Mouse (Mus musculus) kidney, adult 11 months (tissue): ENCODE measurements at regions not wholly inside any gene's neighbourhood (a gene's known extent, or its start where the extent isn't known, plus 50 kb on each side); places are given as distances from the start of the nearest gene placed in this dataset.

Source experiments
- DNase-seq: peaks from one replicate; pipeline ENCODE4 v3.0.0; 2022

DNA sequence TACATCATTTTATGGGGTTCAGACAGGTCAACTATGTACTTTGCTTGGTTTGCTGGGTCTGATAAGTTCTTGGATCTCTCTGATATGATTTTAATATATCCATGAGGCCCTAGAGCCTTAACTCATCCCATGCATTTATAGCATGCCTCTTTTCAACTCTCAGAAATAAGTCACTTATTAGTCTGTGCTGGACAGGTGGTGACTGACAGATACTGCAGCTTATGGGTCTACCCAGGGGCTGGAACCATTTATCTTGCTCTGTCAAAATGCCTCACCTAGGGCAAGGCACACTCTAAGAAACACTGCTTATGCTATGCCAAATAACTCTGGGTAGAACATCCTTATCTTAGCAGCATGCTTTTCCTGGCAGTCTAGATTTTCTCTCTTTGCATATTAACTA lies 225.6 kb downstream of the Mbnl1 start:
- no peak for DNase-seq

DNA sequence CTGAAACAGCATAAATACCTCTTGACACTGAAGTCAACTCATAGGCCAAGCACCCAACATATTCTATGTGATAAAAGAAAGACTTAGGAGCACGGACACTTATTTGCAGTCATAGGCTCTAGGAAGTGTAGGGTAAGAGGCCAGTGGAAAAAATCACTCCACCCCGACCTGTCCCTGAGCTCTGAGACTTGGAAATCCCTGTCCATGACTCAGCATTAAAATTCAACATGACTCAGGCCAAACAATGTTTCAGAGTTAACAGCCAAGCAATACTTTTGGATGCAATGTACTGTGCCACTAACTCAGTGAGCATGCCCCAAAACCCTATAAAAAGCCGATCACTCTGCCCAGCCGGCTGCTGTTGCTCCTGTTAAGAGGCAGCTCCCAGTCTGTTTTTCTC lies 234.5 kb downstream of the Mbnl1 start:
- DNase-seq = no peak

DNA sequence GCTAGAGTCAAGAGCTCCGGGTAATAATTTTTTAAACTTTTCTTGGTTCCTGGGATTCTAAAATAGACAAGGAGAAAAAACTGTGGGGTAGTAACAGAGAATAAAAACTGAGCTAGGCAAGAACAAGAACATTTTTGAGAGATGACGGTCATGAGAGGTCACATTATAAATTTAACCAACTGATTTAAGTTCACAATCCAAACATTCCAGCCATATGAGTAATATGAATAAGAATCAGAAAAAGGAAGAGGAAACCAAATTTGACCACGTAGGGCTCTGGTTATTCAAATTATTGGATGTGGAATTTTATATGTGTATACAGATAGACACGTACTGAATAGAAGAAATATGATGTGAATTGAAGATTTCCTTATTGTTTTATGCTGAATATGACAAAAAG lies 240.3 kb downstream of the Mbnl1 start:
- no peak for DNase-seq

DNA sequence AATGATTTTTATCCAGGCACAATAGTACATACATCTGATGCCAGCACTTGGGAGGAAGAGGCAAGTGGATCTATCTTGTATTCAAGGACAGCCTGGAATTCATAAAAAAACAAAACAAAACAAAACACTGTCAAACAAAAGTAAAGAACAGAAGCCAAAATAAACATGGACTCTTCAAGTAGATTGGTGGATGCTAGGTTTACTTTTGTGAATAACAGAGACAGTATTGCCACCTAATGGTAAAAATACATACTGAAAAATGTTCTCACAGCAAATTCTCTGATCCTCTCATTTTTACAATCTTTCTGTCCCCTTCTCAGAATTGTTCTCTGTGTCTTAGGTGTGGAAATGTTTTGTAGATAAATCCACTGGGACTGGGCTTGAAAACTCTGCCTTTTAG lies 247.7 kb downstream of the Mbnl1 start:
- DNase-seq = no peak

DNA sequence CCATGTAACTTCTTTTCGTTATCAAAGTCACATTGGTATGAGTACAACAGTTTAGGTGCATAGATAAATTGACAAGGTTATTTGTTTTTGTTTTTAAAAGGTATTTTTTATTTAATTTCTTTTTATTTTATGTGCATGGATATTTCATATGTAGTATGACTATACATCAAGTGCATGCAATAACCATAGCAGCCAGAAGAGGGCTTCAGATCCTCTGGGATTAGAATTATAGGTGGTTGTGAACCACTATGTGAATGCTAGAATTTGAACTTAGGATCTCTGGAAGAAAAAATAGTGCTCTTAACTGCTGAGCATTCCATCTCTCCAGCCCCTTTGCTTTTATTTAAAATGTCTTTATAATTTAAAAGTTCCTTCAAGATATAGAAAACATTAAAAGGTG lies 258.7 kb downstream of the Mbnl1 start:
- no peak for DNase-seq

DNA sequence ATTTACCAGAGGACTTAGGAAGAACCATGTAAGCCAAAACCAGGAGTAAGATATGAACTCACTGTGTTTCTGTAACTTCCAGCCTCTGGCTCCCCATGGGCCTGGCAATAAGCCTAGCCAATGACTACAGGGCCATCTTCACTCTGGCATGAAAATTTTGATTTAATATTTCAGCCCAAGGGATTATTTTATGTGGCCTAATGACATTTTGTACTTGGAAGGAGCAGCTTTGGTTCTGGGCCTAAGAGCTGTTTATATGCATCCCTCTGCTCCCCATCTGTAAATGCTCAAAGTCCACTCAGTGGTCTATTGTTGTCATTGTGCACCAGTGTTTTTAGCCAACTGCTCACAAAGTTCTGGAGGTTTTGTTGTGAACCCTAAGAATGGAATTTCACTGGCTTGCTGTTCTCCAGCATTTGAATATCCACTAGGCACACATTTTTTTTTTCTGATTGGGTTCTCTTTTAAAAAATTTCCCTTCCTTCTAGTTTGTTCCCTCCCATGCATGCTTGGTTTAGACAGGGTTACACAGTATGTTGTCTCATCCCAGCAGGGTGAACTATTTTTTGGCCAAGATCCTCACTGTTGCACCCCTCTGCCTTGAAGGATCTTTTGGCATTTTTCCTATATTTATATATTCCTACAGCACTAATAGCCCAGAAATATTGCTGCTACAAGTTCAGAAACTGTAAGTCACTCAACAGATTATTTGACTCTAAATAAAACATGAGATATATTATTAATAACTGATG lies 261.9 kb upstream of the P2ry1 start:
- DNase-seq = peak; percentile 32

DNA sequence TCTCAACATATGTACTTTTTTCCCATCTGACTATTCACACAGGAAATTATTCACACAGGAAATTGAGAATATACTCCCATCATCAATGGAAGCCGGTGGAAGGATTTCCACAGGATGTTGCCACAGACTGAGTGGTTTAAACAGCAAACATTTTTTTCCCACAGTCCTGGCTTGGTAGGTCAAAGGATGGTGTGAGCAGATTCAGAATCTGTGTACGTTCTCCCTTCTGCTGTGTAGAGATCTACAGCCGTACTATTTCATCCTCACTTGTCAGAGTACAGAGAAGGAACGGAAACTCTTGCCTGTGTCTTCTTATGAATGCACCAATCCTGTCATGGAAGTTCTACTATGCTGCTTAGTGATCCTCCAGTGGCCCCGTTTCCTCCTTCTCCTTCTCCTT lies 261.2 kb upstream of the P2ry1 start:
- no peak for DNase-seq

DNA sequence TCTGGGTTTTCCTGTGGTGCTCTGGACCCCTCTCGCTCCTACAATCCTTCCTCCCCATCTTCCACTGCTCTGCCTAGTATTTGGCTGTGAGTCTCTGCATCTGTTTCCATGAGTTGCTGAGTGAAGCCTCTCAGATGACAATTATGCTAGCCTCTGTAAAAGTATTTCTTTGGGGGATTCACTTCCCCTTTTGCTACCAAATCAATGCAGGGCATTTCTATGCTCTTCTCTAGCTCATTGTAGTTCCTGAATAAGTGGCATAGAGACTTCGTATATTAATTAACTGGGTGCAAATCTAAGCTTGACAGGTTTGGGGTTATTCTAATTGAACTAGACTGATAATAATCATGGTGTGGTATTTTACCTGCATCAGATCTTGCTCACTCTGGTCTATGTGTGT lies 260.4 kb upstream of the P2ry1 start:
- DNase-seq = no peak

DNA sequence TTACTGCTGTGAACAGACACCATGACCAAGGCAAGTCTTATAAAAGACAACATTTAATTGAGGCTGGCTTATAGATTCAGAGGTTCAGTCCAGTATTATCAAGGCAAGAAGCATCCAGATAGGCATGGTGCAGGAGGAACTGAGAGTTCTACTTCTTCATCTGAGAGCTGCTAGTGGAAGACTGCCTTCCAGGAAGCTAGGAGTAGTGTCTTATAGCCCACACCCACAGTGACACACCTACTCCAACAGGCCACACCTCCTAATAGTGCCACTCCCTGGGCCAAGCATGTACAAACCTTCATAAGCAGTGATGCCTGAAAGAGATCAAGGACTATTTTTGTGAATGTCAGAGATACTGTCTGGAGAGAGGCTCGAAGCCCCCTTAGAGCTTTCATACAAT lies 257.5 kb upstream of the P2ry1 start:
- no peak for DNase-seq

DNA sequence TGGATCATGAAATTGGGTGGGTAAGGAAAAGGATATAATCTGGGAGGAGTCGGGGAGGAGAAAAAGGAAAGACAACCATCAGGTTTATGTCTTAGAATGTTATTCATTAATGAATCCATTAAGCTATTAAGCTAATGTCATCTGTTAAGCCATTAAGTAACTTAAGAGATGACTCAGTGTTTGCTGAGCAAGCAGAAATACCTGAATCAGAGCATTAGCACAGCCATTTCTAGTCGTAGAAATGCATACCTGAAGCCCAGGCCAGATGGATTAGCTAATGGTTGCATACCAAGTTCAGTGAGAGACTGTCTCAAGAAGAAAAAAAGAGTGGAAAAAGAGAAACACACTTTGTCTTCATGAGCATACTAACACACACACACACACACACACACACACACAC lies 244.0 kb upstream of the P2ry1 start:
- no peak for DNase-seq

DNA sequence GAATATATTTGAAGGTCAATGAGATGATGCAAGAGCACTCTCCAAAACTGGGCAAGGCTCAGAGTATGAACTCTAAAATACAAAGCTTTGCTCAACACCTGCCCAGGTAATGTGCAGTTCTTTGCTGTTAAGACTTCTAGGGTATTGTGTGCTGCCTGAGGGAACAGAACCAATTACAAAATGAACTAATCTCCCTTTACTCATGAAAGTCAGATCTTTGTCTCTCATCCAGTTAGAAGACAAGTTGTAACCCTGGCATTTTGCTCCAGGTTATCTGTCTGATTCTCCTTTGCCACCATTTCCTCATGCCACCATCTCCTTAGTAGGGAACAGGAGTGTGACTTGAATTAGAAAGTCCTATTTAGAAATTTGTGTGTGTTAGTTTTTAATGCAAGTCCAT lies 243.5 kb upstream of the P2ry1 start:
- no peak for DNase-seq

DNA sequence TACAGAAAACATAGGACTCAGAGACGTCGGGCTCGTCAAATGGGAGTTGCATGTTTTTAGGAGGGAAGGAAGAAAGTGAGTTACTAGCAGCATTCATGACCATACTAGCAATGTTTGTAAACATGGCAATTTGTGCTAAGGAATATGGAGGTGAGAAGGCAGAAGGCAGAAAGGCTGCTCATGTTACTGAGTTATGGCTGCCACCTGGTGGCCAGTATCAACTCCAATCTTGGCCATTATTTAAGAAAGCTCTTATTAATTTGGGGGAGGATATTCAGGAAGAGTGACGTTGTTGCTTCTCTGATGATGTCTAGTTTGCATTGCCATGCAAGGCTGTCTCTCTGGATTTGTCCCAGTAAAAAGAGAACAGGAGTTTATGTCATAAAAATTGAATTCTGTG lies 239.7 kb upstream of the P2ry1 start:
- DNase-seq = peak; percentile 27

DNA sequence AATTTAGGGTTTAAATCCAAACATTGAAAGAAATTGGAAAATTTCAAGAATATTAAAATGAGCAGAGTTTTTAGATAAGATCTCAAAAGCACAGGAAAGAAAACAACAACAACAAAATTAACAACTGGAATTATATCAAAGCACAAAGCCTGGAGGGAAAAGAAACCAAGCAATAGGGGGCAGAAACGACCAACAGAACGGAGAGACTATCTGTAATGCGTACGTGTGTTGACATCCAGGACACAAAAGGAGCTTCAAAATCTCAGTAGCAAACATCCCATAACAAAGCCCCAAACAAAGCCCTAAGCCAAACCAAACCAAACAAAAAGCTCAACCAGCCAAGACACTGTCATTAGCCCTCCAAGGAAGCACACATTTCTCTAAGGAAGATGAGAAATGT lies 237.5 kb upstream of the P2ry1 start:
- DNase-seq = no peak

DNA sequence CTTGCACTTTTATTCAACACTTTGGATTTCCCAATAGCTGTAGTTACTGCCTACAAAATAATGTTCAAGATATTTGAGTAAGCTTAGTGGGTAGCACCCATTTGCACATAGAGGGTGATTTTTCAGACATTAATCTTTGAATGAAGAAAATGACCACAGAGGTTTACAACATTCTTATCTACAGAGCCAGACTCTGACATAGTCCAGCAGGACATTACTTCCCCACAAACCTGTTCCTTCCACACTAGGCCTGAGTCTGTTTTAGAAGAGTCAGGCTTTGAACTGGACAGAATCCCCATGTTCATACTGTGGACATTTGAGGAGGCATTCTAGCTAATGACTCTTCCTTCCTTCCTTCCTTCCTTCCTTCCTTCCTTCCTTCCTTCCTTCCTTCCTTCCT lies 233.6 kb upstream of the P2ry1 start:
- no peak for DNase-seq

DNA sequence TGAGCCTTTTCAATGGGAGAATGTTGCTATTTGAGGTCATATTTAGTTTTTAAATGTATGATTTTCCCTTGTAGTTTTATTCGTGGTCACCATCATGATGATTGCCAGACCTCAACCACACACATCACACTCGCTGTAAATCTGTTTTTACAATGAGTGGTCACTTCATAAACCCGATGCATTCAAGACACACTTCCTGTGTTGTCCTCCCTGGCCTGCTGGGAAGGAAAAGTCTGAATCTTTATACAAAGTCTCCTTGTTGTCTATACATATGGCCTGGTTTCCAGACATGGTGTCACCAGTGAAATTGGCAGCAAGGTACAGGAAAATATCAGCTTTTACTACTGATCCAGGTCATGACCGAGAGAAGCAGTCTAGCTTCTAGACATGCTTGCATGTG lies 230.7 kb upstream of the P2ry1 start:
- no peak for DNase-seq

DNA sequence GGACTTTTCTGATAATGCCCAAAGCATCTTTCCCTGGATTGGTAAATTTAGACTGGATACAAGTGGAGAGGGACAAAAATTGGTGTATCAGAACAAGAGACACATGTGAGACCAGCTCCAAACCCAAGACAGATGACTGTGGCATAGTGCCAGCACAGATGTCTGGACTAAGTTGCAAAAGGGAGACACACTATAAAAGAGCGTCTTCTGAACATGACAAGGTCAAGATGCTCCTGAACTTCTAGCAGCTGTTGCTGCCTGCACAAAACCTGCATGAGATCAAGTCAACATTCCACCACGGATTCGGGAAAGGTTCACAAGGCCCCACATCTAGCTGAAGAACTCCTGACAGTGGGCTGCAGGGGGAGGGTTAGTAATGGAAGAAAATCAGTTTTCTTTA lies 229.2 kb upstream of the P2ry1 start:
- no peak for DNase-seq

DNA sequence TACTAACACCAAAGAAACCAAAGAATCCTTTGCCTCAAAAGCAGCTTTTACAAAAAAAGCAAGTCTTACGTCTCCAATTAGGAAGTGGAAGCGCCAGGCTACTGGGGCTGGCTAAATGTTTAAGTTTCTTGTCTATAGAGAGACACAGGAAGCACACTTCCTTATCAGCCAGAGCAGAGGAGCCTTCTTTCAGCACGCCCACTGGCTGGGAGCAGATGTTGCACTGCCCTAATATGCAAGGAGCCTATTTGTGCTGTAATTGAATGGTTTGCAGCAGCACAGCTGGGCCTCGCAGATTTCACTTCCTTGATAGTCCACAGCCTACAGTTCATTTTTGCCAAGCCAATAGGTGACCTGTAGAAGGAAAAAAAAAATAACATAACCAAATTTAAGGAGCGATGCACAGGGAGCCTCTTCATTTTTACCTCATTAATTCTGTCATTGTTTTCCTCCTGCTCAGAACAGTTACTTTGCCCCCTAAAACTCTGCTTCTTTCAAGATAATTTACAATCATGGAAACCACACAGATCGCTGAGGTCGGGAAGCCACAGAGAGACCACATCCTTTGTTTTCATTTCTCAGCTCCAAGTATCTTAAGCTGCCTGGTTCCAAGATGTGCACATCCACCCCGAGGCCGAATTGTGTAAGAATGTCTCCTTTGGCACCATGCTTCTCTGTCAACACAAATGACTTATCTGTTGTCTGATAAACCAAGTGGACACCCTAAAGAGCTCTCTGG lies 217.3 kb upstream of the P2ry1 start:
- DNase-seq = peak; percentile 40

DNA sequence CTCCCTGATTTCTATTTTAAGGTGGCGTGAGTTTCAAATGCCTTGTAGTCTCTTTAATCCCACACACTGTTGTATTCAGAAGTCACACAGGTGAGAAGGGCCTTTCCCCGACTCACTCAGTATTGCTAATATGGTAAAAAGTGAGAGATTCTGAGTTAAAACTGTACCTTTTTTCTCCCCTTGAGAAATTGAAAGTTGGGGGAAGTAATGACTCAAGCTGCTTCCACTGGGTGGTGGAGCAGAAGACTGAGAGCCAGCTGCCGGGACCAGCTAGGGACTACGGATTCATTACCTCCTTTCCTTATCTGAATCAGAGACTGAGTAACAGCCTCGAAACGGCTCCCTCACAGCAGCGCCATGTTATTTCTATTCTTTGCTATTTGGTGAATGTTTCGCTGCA lies 214.6 kb upstream of the P2ry1 start:
- no peak for DNase-seq

DNA sequence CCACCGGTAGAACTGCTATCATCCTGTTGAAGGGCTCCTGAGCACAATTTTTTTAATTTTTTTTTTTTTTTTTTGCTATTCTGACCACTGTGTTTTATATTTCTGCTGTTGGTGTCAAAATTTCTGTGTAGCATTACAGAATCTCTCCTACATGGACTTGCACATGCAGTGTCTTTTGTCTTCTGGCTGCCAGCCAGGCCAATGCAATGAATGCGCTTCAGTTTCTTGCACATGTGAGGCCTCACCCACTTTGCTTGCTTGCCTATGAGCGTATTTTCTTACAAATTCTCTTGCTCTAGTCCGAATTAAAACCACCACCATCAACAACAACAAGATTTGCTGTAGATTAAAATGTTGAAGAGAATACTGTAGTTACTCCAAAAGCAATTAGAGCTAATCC lies 213.2 kb upstream of the P2ry1 start:
- no peak for DNase-seq

DNA sequence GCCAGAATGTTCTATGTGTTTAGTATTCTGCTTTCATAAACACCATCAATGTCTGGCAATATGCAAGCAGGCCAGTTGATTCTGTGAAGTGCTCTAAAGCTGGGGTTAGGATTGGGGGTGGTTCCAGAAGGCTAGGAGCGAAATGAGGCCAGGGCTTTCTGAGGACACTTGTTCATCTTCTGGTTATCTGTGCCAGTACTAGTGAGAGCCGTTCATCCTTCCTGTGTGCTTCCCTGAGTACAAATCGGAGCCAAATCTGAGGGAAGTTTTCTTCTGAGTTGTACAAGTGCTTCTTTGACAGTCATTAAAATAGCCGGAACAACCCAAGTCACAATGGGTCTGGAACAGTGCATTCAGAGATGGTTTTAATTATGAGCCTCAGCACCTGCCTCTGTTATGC lies 210.4 kb upstream of the P2ry1 start:
- no peak for DNase-seq

DNA sequence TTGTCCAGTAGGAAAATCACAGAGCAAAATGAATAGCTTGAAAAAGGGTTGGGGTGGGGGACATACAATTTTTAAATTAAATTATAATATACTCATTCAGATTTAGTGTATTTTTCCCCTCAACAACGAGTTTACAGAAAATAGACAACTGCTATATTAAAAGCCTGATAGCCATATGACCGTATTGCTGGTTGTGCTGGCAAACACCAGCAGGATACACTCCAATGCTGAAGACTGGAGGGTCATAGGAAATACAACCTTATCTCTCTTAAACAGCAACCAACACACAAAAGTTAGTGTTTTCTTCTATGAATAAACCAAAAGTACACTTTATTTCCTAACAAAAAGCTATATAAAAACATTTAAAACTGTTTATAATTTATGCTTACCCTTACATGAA lies 206.4 kb upstream of the P2ry1 start:
- DNase-seq = no peak

DNA sequence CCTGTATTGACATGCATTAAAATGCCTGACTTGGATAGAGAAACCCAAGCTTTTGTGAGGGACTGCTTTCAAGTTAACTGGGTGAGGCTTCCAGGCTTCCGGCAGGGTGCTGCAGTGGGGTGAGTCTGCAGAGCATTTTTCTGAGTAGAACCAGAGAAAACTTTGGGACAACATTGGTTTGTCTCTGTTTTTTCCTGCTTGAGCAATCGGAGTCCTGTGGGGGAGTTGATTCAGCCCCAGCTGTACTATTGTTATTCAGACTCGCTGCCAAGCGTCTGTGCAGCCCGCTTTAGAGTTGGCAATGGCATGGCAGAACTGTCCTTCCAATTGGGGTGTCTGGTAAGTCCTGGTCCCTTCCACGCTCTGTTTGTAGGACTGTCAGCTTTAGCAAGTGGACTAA lies 204.8 kb upstream of the P2ry1 start:
- no peak for DNase-seq

DNA sequence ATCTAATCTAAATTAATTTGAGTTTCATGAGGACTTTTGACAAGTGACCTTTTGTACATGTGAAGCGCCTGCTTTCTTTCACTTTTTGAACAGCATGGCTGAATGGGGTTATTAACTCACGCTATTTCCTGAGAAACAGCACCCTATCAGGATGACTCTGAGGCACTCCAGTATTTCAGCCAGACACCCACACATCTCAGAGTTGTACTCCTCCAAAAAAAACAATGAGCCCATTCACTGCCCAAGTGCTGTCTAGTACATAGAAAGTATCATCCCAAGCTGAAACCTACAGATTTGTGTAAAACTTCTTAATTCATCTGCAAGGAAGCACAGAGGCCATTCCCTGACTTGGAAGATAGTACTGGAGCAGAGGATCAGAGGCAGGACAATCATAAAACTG lies 204.1 kb upstream of the P2ry1 start:
- no peak for DNase-seq

DNA sequence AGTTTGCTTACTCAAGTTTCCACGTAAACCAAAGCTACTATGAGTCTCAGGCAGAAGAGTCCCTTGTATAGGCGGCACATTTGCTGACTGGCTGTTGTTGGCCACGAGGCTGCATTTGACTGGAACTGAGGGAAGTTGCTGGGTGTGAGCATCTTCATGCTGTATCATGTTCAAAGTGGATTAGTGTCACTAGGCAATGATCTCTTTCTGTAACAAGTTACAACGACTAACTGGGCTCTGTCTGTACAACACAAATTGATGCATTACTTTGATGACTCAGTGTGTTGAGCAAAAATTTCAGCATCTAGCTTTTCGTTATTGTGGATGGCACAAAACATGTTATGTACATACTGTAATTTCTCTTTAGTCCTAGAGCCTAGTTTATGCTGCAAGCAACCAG lies 203.7 kb upstream of the P2ry1 start:
- DNase-seq = no peak

DNA sequence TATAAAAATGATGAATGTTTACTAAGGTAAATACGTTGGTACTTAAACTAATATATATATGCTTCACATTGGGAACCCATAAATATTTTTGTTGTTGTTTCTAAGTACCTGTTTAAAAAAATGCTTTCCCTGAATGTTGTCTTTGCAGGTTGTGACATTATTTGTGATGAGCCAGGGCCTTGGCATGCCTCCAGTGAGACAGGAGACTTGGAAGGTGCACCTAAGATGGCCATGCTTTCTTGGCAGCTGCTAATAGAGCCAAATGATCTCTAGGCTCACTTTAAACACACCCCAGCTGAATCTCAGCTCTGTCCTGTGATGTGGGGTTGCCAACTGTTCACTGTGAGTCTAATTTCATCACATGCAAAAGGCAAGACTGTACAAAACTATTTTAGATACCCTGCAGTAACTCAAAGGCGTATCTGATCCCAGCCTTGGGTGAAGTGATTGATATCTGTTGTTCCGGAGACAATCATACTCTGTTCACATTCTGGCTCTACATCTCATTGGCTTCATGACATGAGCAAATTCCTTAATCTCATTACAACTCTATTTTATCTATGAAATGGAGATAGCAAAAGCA lies 197.8 kb upstream of the P2ry1 start:
- DNase-seq = no peak
